Mouse (Mus musculus) G1E (cell line): ENCODE results near the gene Il4ra. TPM values are rescaled to one million over a fixed set of nuclear protein-coding genes. Genes with fewer than 3 reads are reported as not detected.
A peak's percentile ranks its signal among the peaks of the same experiment; 100 is the strongest.

Experiments
- ATAC-seq: 2 replicates; pipeline ENCODE4 v1.8.0; 2016; ENCODE audit warnings: mild to moderate bottlenecking; ENCODE audit not compliant: insufficient number of reproducible peaks, poor library complexity, low FRiP score, severe bottlenecking; ENCODE audit errors: extremely low read depth
- DNase-seq: peaks from one replicate; pipeline ENCODE4 v3.0.0; 2012; ENCODE audit warnings: low spot score
- H3K27me3 ChIP-seq: 2 replicates; pipeline ENCODE4 v1.6.1; 2012; ENCODE audit warnings: mild to moderate bottlenecking, low read length, inconsistent platforms; ENCODE audit not compliant: insufficient read depth
- H3K36me3 ChIP-seq: replicated peaks from 2 replicates; pipeline ENCODE3; 2012; ENCODE audit warnings: mild to moderate bottlenecking, inconsistent platforms
- H3K4me1 ChIP-seq: 2 replicates; pipeline ENCODE4 v1.6.1; 2012; ENCODE audit warnings: low read depth, low read length, inconsistent platforms, mixed read lengths; ENCODE audit not compliant: insufficient read depth
- H3K4me3 ChIP-seq: 2 replicates; pipeline ENCODE4 v1.5.1; 2012; ENCODE audit warnings: low read depth, mild to moderate bottlenecking, inconsistent platforms, low read length, moderate library complexity, mixed read lengths
- H3K9me3 ChIP-seq: replicated peaks from 2 replicates; pipeline ENCODE4 v1.6.1; 2012; ENCODE audit warnings: inconsistent platforms
- CTCF ChIP-seq: IDR thresholded peaks from 2 replicates; pipeline ENCODE4 v1.5.1; 2012; ENCODE audit warnings: low read depth, low read length, inconsistent platforms, mixed read lengths
- GATA1 ChIP-seq: IDR thresholded peaks from 2 replicates; pipeline ENCODE4 v1.6.1; 2012; ENCODE audit warnings: borderline replicate concordance, low read length, inconsistent platforms, mixed read lengths
- GATA2 ChIP-seq: IDR thresholded peaks from 2 replicates; pipeline ENCODE4 v1.6.1; 2012; ENCODE audit warnings: low read depth, low read length, inconsistent platforms, borderline replicate concordance
- POLR2AphosphoS5 ChIP-seq: IDR thresholded peaks from 2 replicates; pipeline ENCODE4 v1.6.1; 2012; ENCODE audit warnings: low read depth, low read length, inconsistent platforms; ENCODE audit not compliant: insufficient replicate concordance
- TAL1 ChIP-seq: conservative IDR thresholded peaks from 2 replicates; pipeline ENCODE4 v1.6.1; 2012; ENCODE audit warnings: low read depth, low read length, inconsistent platforms, mixed read lengths
- polyA plus RNA-seq: library from polyadenylated mRNA; stranded (reverse); fragments of >175 nt; gene quantifications from 2 replicates; pipeline ENCODE4 v1.2.3, GENCODE M21; 2012
- total RNA-seq, 2 experiments: library from RNA; stranded (forward) in 1 of 2; stranded (reverse) in 1 of 2; fragments of 200-1000 nt in 1 of 2; fragments of >200 nt in 1 of 2; fragmentation: Nextera tagmentation in 1 of 2; gene quantifications; 2 replicates each; pipeline ENCODE4 v1.2.3; 2014 to 2017

Gene Il4ra
- total and polyA plus RNA-seq, 3 experiments: 23.5 to 35.8 (median 27.8) TPM

DNA sequence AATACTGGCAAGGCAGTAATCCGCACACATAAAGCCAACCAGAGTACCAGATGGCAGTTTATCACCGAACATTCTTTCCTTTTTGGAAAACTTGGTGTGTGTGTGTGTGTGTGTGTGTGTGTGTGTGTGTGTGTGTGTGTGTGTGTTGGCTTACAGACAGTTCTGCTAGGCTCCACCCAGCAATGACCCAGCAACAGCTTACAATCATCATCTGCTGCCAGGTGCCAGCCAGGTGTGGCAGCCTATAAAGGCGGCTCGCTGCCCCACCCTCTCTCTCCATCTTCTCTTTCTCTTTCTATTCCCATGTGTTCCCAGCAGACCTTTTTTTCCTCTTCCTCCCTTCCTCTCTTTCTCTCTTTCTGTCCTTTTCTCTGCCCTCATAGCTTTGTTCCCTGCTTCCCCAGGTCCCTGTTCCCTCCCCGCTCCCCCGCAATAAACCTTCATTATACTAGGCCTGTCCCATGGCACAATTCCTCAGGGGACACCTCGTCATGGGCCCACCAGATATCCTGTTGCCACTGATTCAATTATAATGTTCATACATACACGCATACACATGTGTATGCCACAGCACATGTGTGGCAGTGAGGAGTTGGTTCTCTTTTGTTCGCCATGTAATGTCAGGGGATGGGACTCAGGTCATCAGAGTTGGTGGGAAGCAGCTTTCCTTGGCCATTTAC lies 23.9 kb upstream of the Il4ra start:
- Histone ChIP-seq H3K27me3 (peaks cover 10% of the 10 kb centered on the region), H3K4me3 (no peak overlapping the region), H3K4me1 (peaks cover 40% of the 10 kb centered on the region), H3K36me3 (no peaks in the 10 kb centered on the region), H3K9me3 (no peaks in the 10 kb centered on the region)
- TF ChIP-seq TAL1 (no peak), POLR2AphosphoS5 (no peak), GATA2 (no peak), CTCF (no peak), GATA1 (no peak)
- DNase-seq (no peak), ATAC-seq (no peak)

DNA sequence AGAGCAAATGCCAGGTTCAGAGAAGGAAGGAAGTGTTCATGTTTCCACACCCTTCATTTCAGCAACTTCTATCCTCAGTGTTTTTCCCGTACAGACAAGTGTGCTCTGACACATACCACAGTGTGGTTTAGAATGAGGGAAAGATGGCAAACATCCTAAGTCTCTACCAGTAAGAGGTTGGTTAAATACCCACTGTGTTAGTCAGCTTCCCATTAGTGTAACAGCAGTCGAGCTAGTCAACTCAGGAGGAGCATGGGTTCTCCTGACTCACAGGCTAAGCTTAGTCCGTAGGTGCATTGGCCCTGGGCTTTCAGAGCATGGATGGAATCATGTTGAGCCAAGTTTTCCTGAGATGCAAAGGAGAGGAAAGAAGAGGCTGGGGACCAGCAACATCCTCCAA lies 12.6 kb upstream of the Il4ra start:
- H3K36me3 ChIP-seq: no peaks in the 10 kb centered on the region
- DNase-seq: no peak
- H3K9me3 ChIP-seq: peaks cover 6% of the 10 kb centered on the region
- peaks cover 20% of the 10 kb centered on the region for H3K27me3 ChIP-seq
- TF ChIP-seq GATA2 (no peak), TAL1 (no peak), CTCF (no peak), POLR2AphosphoS5 (no peak), GATA1 (no peak)
- peaks cover 39% of the 10 kb centered on the region for H3K4me1 ChIP-seq
- ATAC-seq: no peak
- no peak overlapping the region for H3K4me3 ChIP-seq

DNA sequence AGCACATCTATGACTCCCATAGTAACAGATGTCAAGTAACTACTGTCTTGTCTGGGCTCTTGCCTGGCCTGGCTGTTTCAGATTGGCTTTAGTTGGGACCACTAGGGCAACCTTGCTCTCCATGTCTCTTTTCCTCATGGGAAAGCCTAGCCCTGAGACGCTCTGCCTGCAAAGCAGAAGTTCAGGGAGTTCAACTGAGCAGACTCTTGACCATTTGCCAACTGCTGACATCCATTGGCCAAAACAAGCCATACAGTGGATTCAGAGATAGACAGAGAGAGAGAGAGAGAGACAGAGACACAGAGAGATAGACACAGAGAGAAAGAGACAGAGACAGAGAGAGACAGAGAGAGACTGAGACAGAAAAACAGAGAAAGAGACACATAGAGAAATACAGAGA lies 10.9 kb upstream of the Il4ra start:
- peaks cover 39% of the 10 kb centered on the region for H3K4me1 ChIP-seq
- H3K36me3 ChIP-seq: no peaks in the 10 kb centered on the region
- no peak for ATAC-seq
- no peak for DNase-seq
- H3K27me3 ChIP-seq: peaks cover 20% of the 10 kb centered on the region
- TF ChIP-seq GATA2: no peak
- TF ChIP-seq POLR2AphosphoS5: no peak
- TF ChIP-seq CTCF: no peak
- no peak for TF ChIP-seq TAL1
- TF ChIP-seq GATA1: no peak
- H3K9me3 ChIP-seq: no peaks in the 10 kb centered on the region
- H3K4me3 ChIP-seq: no peak overlapping the region

DNA sequence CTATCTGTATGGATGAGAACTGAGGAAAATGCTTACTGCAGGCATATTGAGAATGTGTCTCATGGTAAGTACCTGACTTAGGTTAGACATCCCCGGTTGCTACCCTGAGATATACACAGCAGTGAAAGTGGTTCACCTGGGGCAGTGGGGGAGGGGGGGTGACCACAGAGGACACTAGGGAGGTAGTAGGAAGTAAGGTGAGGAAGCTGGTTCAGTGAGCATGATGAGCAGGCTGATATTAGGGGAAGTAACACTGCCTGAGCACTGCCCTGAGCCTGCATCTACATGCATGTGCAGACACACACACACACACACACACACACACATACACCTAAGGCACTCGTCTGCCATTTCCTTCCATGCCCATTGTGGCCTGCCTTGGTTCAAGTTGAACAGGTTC lies 10.1 kb upstream of the Il4ra start:
- Histone ChIP-seq H3K9me3 (no peaks in the 10 kb centered on the region), H3K36me3 (no peaks in the 10 kb centered on the region), H3K4me1 (peaks cover 39% of the 10 kb centered on the region), H3K4me3 (no peak overlapping the region), H3K27me3 (peaks cover 19% of the 10 kb centered on the region)
- ATAC-seq (no peak), DNase-seq (no peak)
- no peak for TF ChIP-seq GATA1
- TF ChIP-seq CTCF: no peak
- TF ChIP-seq GATA2: no peak
- no peak for TF ChIP-seq TAL1
- TF ChIP-seq POLR2AphosphoS5: no peak

DNA sequence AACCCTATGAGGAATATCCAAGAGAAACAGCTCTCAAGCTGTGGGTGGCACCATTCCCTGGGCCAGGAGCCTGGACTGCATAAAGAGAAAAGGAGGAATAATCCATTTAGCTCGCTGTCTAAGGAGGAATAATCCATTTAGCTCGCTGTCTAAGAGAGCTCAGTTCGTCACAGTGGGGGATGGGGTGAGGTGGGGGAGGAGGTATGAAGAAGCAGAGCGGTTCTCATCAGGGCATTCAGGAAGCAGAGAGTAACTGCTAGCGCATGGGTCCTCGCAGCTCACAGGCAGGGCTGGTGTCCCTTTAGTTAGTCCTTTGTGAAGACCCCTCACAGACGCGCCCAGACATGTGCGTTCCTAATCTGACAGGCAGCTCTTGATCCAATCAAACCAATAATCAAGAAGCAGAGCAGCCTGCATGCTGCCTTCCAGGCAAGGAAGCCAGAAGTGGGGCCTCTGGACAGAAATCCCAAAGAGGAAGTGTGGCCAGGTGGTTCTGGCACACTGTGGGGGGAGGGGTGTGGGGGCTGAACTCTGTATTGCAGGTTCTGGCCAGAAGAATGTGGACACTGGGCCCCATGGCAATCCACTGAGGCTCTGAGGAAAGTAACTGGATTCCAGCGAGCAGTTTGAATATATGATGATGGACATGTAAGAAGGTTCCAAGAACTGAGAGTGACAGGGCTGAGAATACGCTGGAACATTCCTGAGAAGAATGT lies 9.4 kb upstream of the Il4ra start:
- peaks cover 39% of the 10 kb centered on the region for H3K4me1 ChIP-seq
- no peak for TF ChIP-seq GATA1
- TF ChIP-seq CTCF: no peak
- TF ChIP-seq GATA2: no peak
- TF ChIP-seq TAL1: no peak
- TF ChIP-seq POLR2AphosphoS5: no peak
- H3K4me3 ChIP-seq: peak overlapping the region; percentile 17; the same call in 1 of the 2 replicates
- H3K9me3 ChIP-seq: no peaks in the 10 kb centered on the region
- no peak for DNase-seq
- H3K27me3 ChIP-seq: peaks cover 13% of the 10 kb centered on the region
- 0 out of 2 replicates have a peak, but pooled peaks have one; percentile 37 for ATAC-seq
- no peaks in the 10 kb centered on the region for H3K36me3 ChIP-seq

DNA sequence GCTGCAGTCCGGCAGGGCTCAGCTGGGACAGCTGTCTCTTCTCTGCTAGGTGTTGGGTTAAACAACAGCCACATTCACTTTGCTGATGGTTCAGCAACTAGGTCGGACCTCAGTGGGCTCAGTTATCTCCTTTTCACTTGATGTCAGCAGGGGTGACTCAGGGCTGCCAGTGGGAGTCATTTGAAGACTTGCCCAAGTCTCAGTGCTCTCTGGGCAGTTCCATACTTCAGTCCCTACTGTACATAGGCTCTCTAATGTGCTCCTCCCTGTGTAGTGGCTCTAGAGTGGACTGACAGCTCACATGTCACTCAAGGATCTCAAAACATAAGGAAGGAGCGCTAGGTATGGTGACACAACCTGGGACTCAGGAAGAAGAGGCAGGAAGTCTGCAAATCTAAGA lies 8.4 kb upstream of the Il4ra start:
- DNase-seq: no peak
- peaks cover 14% of the 10 kb centered on the region for H3K27me3 ChIP-seq
- peaks cover 39% of the 10 kb centered on the region for H3K4me1 ChIP-seq
- no peaks in the 10 kb centered on the region for H3K9me3 ChIP-seq
- no peaks in the 10 kb centered on the region for H3K36me3 ChIP-seq
- ATAC-seq: no peak
- no peak for TF ChIP-seq GATA2
- H3K4me3 ChIP-seq: no peak overlapping the region
